Mouse (Mus musculus) midbrain, embryonic 11.5 days (tissue): ENCODE data around the gene Dlgap4. TPM values are rescaled to one million over a fixed set of nuclear protein-coding genes. Genes with fewer than 3 reads are reported as not detected.

Experiments
- ATAC-seq: fragments of 200-750 bp; cut with Nextera tagmentation; 2 replicates; pipeline ENCODE4 v1.8.0; 2017; ENCODE audit warnings: moderate TSS enrichment, moderate library complexity; ENCODE audit not compliant: low FRiP score
- DNase-seq: peaks from one replicate; pipeline ENCODE4 v3.0.0; 2015; ENCODE audit warnings: low spot score; ENCODE audit errors: missing footprints
- H3K27ac ChIP-seq: fragments of 300-500 bp; sonication (generic); 2 replicates; pipeline ENCODE4 v1.5.1; 2014; ENCODE audit warnings: low read depth, low read length
- H3K27me3 ChIP-seq: fragments of 300-500 bp; sonication (generic); 2 replicates; pipeline ENCODE4 v1.6.1; 2014; ENCODE audit warnings: mild to moderate bottlenecking, low read length, moderate library complexity, mixed read lengths; ENCODE audit not compliant: control insufficient read depth, insufficient read depth
- H3K36me3 ChIP-seq: fragments of 300-500 bp; sonication (generic); 2 replicates; pipeline ENCODE4 v1.6.1; 2014; ENCODE audit warnings: mild to moderate bottlenecking, low read length, moderate library complexity, mixed read lengths; ENCODE audit not compliant: control insufficient read depth, insufficient read depth
- H3K4me1 ChIP-seq: fragments of 300-500 bp; sonication (generic); 2 replicates; pipeline ENCODE4 v1.6.1; 2014; ENCODE audit warnings: low read length; ENCODE audit not compliant: control insufficient read depth, insufficient read depth
- H3K4me2 ChIP-seq: fragments of 300-500 bp; sonication (generic); 2 replicates; pipeline ENCODE4 v1.6.1; 2014; ENCODE audit warnings: mild to moderate bottlenecking, moderate library complexity
- H3K4me3 ChIP-seq: fragments of 300-500 bp; sonication (generic); 2 replicates; pipeline ENCODE4 v1.5.1; 2014; ENCODE audit warnings: low read depth, low read length
- H3K9ac ChIP-seq: fragments of 300-500 bp; sonication (generic); 2 replicates; pipeline ENCODE4 v1.6.1; 2014; ENCODE audit warnings: low read length
- H3K9me3 ChIP-seq: fragments of 300-500 bp; sonication (generic); 2 replicates; pipeline ENCODE4 v1.6.1; 2016; ENCODE audit warnings: low read length; ENCODE audit not compliant: control insufficient read depth
- WGBS: fragments of 180-500 bp; shearing (Covaris S2); extraction: QIAGEN DNeasy Blood & Tissue Kit; methylation state at CpG from one replicate; pipeline ENCODE4 v1.1.7; 2014; 5-methylcytosine and 5-hydroxymethylcytosine counted together
- polyA plus RNA-seq: library from polyadenylated mRNA; unstranded; fragments of >200 nt; fragmentation: Nextera tagmentation; extraction: Ambion mirVana; gene quantifications from 2 replicates; pipeline ENCODE4 v1.2.1, GENCODE M21; 2014

The Dlgap4 gene
- 127 and 136 TPM in 2 replicates for polyA plus RNA-seq

DNA sequence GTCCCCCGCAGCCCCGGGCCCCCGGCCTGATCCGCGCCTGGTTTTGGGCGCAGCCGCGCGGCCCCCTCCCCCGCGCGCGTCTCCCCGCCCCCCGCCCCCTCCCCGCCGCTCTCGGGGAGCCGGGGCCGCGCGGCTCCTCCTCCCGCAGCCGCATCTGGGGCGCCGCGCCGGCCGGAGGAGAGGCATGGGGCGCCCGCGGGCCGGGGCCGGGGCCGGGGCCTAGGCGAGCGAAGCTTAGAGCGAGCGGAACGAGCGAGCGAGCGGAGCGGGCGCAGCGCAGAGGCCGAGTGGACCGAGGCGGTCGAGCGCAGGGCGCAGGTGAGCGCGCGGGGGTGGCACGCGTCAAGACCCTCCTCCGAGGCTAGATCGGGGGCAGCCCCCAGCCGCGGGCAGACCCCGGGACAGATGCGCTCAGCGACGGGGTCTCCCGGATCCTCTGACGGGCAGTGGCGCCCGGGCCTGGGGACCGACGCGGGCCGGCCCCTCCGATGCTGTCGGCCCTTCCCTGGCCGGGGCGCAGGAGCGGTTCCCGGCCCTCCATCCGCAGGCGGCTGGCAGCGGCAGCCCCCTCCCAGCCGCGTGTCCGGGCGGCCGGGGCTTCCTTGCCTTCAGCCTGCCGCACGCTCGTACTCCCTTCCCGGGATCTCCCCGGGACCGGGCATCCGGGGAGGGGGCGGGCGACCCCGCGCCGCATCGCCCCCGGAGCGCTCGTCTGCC is at the start of gene Dlgap4:
Dlgap4 (plus strand) TSS at position 165 of the 717 bp plus-strand sequence.
- no peak within 1 kb of the TSS for H3K27ac ChIP-seq
- H3K36me3 ChIP-seq = no peaks in the 10 kb centered on the region
- H3K4me3 ChIP-seq = peak within 1 kb of the TSS; percentile 69
- peak; percentile 95 for DNase-seq
- H3K4me1 ChIP-seq = peaks cover 12% of the 10 kb centered on the region
- 2% methylated on average over 71 of the region's 103 CpGs for WGBS
- H3K9me3 ChIP-seq = no peaks in the 10 kb centered on the region
- H3K4me2 ChIP-seq = peak within 1 kb of the TSS; percentile 95
- peak; percentile 78 for ATAC-seq
- peaks cover 29% of the 10 kb centered on the region for H3K27me3 ChIP-seq
- H3K9ac ChIP-seq = peak within 1 kb of the TSS; percentile 77

DNA sequence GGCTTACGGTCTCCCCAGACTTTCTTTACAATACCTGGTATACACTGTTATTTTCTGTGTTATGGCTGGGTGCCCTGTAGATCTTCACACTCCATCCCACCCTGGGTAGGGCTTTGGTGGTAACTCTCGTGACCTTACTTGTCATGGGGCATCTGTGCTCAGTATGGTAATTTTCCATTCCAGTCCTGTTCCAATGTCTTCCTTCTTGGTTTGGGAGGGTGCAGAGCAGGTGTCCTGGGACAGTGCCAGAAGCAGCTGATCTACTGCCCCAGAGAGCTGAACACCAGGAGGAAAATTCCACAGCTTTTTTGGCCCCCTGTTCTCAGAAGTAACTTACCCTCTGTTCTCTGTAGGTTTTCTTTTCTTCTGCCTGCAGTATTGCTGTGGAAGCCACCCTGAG is 47.0 kb upstream of the Dlgap4 start:
- Histone ChIP-seq H3K4me3 (no peak overlapping the region), H3K9ac (no peak overlapping the region), H3K4me1 (no peaks in the 10 kb centered on the region), H3K27me3 (no peaks in the 10 kb centered on the region), H3K4me2 (no peak overlapping the region), H3K27ac (no peak overlapping the region), H3K9me3 (no peaks in the 10 kb centered on the region), H3K36me3 (peaks cover 10% of the 10 kb centered on the region)
- ATAC-seq = no peak
- DNase-seq = no peak
- 98% methylated on average over 2 of the region's 2 CpGs for WGBS

DNA sequence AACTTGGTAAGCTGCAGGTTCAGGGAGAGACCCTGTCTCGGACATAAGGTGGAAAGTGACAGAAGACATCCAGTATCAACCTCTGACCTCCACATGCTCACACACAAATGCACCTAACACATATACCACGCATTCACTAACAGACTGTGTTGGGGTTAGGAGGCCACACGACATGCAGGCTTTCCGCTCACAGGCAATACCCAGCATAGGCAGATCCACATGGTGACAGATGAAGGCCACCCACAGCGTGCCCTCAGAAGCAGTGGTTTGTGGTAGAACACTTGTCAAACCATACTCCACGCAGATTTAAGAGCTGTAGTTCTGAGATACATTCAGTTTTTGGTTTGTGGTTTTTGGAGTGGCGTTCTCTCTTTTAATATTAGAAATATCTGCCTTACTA is 44.9 kb upstream of the Dlgap4 start:
- Histone ChIP-seq H3K9me3 (no peaks in the 10 kb centered on the region), H3K27me3 (no peaks in the 10 kb centered on the region), H3K9ac (no peak overlapping the region), H3K4me3 (no peak overlapping the region), H3K4me2 (no peak overlapping the region), H3K4me1 (no peaks in the 10 kb centered on the region), H3K27ac (no peak overlapping the region), H3K36me3 (peaks cover 10% of the 10 kb centered on the region)
- ATAC-seq (no peak), DNase-seq (no peak)
- WGBS = 88% methylated on average over 7 of the region's 7 CpGs

DNA sequence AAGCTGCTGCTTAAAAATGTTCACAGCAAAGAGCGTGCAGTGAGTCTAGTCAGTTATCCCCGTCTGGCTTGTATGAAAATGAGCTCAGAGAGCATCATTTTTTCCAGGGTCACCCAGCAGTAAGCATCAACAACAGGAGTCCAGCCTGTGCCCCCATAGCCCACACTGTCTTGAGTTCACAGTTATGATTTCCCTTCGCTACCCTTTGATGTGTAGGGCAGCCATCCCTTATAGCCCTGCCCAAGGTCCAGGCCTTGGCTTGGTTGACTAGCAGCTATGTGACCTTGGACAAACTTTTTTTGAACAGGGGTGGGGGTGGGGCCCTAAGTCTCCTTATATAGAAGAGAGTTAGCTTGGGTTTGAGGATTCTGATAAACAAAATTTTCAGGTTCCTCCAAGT is 44.2 kb upstream of the Dlgap4 start:
- Histone ChIP-seq H3K4me3 (no peak overlapping the region), H3K36me3 (peaks cover 10% of the 10 kb centered on the region), H3K4me2 (no peak overlapping the region), H3K9me3 (no peaks in the 10 kb centered on the region), H3K27me3 (no peaks in the 10 kb centered on the region), H3K27ac (no peak overlapping the region), H3K9ac (no peak overlapping the region), H3K4me1 (no peaks in the 10 kb centered on the region)
- DNase-seq (no peak), ATAC-seq (no peak)
- 82% methylated on average over 3 of the region's 3 CpGs for WGBS

DNA sequence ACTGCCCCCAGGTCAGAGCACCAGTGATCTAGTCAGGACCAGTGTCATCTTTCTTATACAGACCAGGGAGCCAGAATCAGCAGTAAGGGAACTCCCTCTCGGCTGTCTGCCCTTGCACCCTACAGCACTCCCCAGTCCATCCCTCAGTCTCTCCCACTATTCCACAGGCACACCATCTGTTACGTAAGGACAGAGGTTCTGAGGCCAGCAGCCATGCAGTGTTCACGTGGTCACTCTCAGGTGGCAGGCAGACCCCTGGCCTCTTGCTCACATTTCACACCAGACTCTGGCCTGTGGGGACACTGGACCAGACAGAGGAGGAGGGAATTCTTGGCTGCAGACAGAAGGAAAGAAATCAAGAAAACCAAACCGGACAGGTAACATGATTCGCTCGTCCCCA is 42.0 kb upstream of the Dlgap4 start:
- 78% methylated on average over 6 of the region's 6 CpGs for WGBS
- H3K4me1 ChIP-seq = no peaks in the 10 kb centered on the region

DNA sequence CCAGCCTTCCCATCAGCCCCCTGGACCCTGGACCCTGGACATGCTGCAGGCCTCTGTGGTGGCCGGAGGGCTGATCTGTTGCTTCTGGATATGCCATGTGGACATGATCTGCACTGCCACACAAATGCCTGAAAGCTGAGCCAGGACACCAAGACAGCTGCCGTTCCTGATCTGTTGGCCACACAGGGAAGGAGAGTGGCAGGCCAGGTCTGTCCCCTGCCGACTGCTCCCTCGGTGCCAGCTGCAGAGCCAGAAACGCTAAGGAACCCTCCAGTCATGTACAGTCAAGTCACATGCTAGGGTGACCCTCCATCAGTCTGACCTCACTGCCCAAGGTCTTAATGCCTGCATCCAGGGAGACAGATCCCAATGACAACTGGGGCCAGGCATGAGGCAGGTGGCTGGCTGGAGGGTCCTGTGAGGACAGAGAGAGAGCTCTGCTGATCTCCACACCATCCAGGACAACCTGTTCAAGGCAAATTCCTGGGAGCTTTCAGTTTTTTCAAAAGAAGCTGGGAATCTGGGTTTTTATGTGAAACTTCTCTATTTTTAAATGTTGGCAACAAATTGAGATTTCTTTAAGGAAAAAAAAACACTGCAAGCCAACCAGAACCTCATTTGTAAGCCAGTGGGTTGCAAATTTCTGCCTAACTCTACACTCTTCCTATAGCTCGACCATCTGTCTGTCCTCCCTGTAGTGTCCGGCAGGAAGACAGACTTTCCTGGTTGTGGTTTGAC is 36.5 kb upstream of the Dlgap4 start:
- H3K36me3 ChIP-seq = no peaks in the 10 kb centered on the region
- H3K4me1 ChIP-seq = no peaks in the 10 kb centered on the region
- ATAC-seq (no peak), DNase-seq (no peak)
- H3K27ac ChIP-seq = no peak overlapping the region
- 91% methylated on average over 7 of the region's 7 CpGs for WGBS
- no peak overlapping the region for H3K4me3 ChIP-seq
- no peak overlapping the region for H3K4me2 ChIP-seq
- no peaks in the 10 kb centered on the region for H3K9me3 ChIP-seq
- H3K9ac ChIP-seq = no peak overlapping the region
- H3K27me3 ChIP-seq = no peaks in the 10 kb centered on the region

More for the DNA sequence above, 42.0 kb upstream of the Dlgap4 start:
- no peak overlapping the region for H3K4me3 ChIP-seq
- no peak overlapping the region for H3K4me2 ChIP-seq
- no peak overlapping the region for H3K9ac ChIP-seq
- H3K27me3 ChIP-seq = no peaks in the 10 kb centered on the region
- no peaks in the 10 kb centered on the region for H3K9me3 ChIP-seq
- no peak overlapping the region for H3K27ac ChIP-seq
- peaks cover 10% of the 10 kb centered on the region for H3K36me3 ChIP-seq
- ATAC-seq (no peak), DNase-seq (no peak)

DNA sequence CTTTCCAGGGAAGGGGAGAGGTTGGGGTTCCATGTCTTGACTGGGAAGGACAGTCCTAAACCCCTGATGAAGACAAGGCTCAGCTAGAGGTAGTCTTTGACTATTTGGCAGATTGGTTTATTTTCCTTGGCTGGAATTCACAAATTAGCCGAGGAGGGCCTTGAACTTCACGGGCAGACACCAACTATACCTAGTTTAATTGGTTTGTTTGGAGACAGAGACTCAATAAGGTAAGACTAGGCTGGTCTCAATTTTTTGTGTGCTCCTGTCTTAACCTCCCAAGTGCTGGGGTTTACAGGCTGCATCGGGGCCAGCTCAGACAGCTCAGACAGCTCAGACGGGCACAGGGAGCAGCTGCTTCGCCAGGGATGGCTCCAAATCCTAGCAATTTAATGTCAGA is 33.0 kb upstream of the Dlgap4 start:
- Histone ChIP-seq H3K9me3 (no peaks in the 10 kb centered on the region), H3K4me3 (no peak overlapping the region), H3K27me3 (no peaks in the 10 kb centered on the region), H3K4me1 (peaks cover 7% of the 10 kb centered on the region; the same call in 1 of the 2 replicates), H3K4me2 (no peak overlapping the region), H3K36me3 (no peaks in the 10 kb centered on the region), H3K9ac (no peak overlapping the region), H3K27ac (no peak overlapping the region)
- DNase-seq (no peak), ATAC-seq (no peak)
- WGBS = 90% methylated on average over 5 of the region's 5 CpGs

DNA sequence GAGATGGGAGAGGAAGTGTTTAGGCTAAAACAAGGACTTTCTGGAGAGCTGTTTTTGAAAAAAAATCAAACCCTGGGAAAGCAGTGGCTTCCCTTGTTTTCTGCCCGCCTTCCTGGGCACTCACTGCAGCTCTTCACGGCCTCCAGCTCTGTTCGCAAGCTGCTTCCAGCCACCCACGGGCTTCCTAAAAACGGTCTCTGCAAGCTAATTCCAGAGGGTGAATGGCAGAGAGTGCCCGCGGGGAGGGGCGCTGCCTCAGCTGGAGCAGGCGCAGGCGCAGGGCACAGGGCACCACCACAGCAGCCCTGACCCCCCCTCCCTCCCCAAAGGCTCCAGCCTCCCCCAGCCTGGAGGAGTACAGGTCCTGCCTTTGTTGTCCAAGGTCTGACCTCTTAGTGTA is 32.3 kb upstream of the Dlgap4 start:
- Histone ChIP-seq H3K4me1 (peaks cover 7% of the 10 kb centered on the region; the same call in 1 of the 2 replicates), H3K4me2 (no peak overlapping the region), H3K9ac (no peak overlapping the region), H3K4me3 (no peak overlapping the region), H3K27me3 (no peaks in the 10 kb centered on the region), H3K27ac (no peak overlapping the region), H3K9me3 (no peaks in the 10 kb centered on the region), H3K36me3 (no peaks in the 10 kb centered on the region)
- ATAC-seq (no peak), DNase-seq (no peak)
- WGBS = 74% methylated on average over 10 of the region's 10 CpGs

DNA sequence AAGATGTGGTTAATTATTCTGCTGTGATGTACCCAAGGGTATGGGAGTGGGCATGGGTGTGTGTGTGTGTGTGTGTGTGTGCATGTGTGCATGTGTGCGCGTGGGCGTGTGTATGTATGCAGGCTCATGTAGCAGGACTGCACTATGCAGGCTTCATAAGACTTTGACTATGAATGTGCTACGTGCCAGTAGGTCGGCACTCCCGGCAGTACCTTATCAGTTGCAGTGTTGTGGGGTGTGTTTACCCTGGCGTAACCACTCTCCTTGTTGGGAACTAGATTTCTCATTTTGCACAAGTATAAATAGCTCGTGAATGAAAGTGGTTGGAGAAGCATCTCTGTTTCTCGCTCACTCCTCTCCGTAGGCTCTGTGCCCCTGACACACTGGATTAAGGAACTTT is 30.6 kb upstream of the Dlgap4 start:
- no peaks in the 10 kb centered on the region for H3K36me3 ChIP-seq
- H3K9me3 ChIP-seq = no peaks in the 10 kb centered on the region
- no peak overlapping the region for H3K4me3 ChIP-seq
- 93% methylated on average over 10 of the region's 10 CpGs for WGBS
- DNase-seq = no peak
- no peak overlapping the region for H3K4me2 ChIP-seq
- peaks cover 7% of the 10 kb centered on the region; the same call in 1 of the 2 replicates for H3K4me1 ChIP-seq
- H3K9ac ChIP-seq = no peak overlapping the region
- no peak overlapping the region for H3K27ac ChIP-seq
- H3K27me3 ChIP-seq = no peaks in the 10 kb centered on the region
- ATAC-seq = no peak
